Mouse (Mus musculus) erythroblast, embryonic 14.5 days (primary cell): ENCODE results near the gene Car5b. TPM values are rescaled to one million over a fixed set of nuclear protein-coding genes. Genes with fewer than 3 reads are reported as not detected.

Source experiments
- H3K27me3 ChIP-seq: 2 replicates; pipeline ENCODE4 v1.6.1; 2012; ENCODE audit warnings: inconsistent platforms; ENCODE audit not compliant: control insufficient read depth
- H3K36me3 ChIP-seq: 2 replicates; pipeline ENCODE4 v1.6.1; 2012; ENCODE audit warnings: mild to moderate bottlenecking, inconsistent platforms; ENCODE audit not compliant: control insufficient read depth
- H3K4me1 ChIP-seq: 2 replicates; pipeline ENCODE4 v1.6.1; 2012; ENCODE audit warnings: inconsistent platforms; ENCODE audit not compliant: control insufficient read depth
- H3K4me3 ChIP-seq: replicated peaks from 2 replicates; pipeline ENCODE3; 2012; ENCODE audit warnings: moderate library complexity, mild to moderate bottlenecking, inconsistent platforms
- H3K9me3 ChIP-seq: 2 replicates; pipeline ENCODE4 v1.6.1; 2012; ENCODE audit warnings: low read length, inconsistent platforms, mixed read lengths; ENCODE audit not compliant: control insufficient read depth
- GATA1 ChIP-seq: IDR thresholded peaks from 2 replicates; pipeline ENCODE4 v1.6.1; 2012; ENCODE audit warnings: low read length, inconsistent platforms, mixed read lengths
- TAL1 ChIP-seq: IDR thresholded peaks from 3 replicates; pipeline ENCODE4 v1.6.1; 2012; ENCODE audit warnings: low read length, inconsistent platforms, mixed read lengths
- polyA plus RNA-seq: library from polyadenylated mRNA; stranded (reverse); fragments of >175 nt; gene quantifications from 2 replicates; pipeline ENCODE4 v1.2.3, GENCODE M21; 2012

The Car5b gene
- not detected in 2 replicates for polyA plus RNA-seq

DNA sequence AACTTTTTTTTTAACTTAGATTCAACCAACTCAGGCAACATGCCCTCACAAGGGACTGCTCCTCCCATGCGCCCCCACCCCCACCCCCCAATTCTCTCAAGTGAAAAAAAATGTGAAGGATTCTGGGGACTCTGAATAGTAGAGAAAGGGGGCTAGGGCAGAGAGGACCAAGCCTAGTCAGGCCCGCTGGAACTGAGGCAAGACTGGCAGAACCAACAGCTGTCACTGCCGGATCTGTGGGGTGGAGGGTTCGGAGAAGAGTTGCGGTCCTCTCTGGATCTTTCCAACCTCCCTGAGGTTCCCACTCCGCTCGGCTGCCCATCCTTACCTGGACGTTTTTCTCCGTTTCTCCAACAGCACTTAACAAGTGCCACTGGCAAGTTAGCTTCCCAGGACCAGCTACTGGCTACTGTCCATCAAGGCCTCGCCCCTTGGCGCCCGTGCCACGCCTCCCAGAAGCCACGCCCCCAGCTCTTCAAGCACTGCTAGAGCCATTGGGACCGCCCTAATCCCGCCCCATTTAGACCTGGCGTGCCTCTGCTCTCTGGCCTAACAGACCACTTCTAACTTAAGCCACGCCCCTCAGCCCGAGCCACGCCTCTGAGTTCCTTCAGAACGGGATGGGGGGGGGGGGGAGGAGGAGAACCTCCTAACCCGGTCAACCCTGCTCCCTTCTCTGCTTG is at the start of gene Car5b:
TSS of gene Car5b (minus strand) at position 391 of the 683 bp plus-strand sequence.
- no peaks in the 10 kb centered on the region for H3K36me3 ChIP-seq
- no peak for TF ChIP-seq GATA1
- TF ChIP-seq TAL1, result no peak
- H3K4me1 ChIP-seq, result peaks cover 6% of the 10 kb centered on the region
- H3K27me3 ChIP-seq, result no peaks in the 10 kb centered on the region
- H3K9me3 ChIP-seq, result no peaks in the 10 kb centered on the region
- H3K4me3 ChIP-seq, result peak within 1 kb of the TSS; percentile 50

DNA sequence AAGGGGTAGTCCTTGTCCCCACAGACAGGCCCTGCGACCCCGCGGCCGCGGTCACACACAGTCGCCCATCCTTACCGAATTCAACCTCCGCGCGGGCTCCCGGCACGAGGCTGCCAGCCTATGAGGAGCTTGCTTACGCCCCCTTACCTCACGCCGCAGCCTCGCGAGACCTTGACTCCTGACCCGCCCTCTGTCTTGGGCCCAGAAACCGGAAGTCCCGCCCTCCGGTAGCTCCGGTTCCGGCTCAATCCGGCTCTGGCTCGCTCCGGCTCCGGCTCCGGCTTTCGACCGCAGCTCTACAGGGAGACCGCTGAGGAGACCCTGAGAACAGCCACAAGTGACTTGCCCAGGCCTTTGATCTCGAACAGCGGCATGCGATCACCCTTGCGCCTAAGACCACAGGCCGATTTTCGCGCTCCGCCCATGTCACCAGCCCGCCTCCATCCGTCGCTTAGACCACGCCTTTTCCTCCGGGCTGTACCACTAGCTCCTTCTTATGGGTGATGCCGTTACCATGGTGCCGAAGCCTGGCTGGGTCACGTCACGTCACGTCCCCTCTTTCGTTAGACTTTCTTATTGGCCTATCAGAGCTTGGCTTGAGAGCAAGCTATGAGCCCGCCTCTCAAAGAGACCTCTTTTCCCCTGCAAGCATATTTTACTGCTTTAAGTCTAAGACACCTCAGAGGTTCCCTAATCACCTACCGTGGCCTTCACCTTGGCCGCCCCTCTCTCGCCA is 48.4 kb upstream of the Car5b start, which contains the start of gene Siah1b:
TSS of gene Siah1b (minus strand) at position 454 of the 736 bp plus-strand sequence.
- peaks cover 18% of the 10 kb centered on the region for H3K4me1 ChIP-seq
- no peaks in the 10 kb centered on the region for H3K27me3 ChIP-seq
- H3K4me3 ChIP-seq, result peak within 1 kb of the TSS; percentile 86
- peaks cover 7% of the 10 kb centered on the region for H3K9me3 ChIP-seq
- TF ChIP-seq TAL1 (no peak), GATA1 (no peak)
- H3K36me3 ChIP-seq, result peaks cover 37% of the 10 kb centered on the region

GRCm38 (mm10) chrX:164068968-164069367 is 41.2 kb upstream of the Car5b start:
- H3K4me1 ChIP-seq, result peaks cover under 1% of the 10 kb centered on the region
- H3K27me3 ChIP-seq, result no peaks in the 10 kb centered on the region
- no peaks in the 10 kb centered on the region for H3K9me3 ChIP-seq
- H3K36me3 ChIP-seq, result peaks cover 37% of the 10 kb centered on the region
- TF ChIP-seq TAL1 (no peak), GATA1 (no peak)
- H3K4me3 ChIP-seq, result no peak overlapping the region

GRCm38 (mm10) chrX:164066185-164066584 is 38.4 kb upstream of the Car5b start:
- Histone ChIP-seq H3K4me3 (no peak overlapping the region), H3K36me3 (peaks cover 9% of the 10 kb centered on the region), H3K9me3 (no peaks in the 10 kb centered on the region), H3K27me3 (no peaks in the 10 kb centered on the region), H3K4me1 (no peaks in the 10 kb centered on the region)
- no peak for TF ChIP-seq GATA1

- Histone ChIP-seq H3K4me1 (no peaks in the 10 kb centered on the region), H3K4me3 (no peak overlapping the region), H3K27me3 (no peaks in the 10 kb centered on the region), H3K36me3 (no peaks in the 10 kb centered on the region), H3K9me3 (no peaks in the 10 kb centered on the region)
- TF ChIP-seq GATA1 (no peak), TAL1 (no peak)
Measured at GRCm38 (mm10) chrX:164059070-164059469, 31.3 kb upstream of the Car5b start.

- no peaks in the 10 kb centered on the region for H3K36me3 ChIP-seq
- TF ChIP-seq TAL1, result no peak
- no peak for TF ChIP-seq GATA1
- H3K4me3 ChIP-seq, result no peak overlapping the region
Measured at GRCm38 (mm10) chrX:164058523-164058922, 30.7 kb upstream of the Car5b start.

DNA sequence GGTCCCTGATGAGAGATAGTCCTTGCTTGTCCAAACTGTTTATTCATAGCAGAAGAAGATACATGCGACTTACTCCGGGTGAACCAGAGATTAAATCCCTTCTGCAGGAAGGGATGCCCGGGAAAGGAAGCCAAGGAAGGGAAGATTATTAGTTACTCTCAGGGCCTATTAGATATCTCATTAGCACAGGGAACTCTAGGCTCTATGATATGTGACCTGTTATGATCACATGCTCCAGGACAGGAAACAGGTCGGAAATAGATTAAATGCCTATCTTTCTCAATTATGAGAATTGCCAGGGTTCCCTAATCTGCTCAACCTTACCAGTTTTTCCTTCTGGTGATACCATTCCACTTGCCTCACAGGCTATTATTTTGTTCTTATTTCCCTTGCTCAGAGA is 27.9 kb upstream of the Car5b start:
- Histone ChIP-seq H3K36me3 (no peaks in the 10 kb centered on the region), H3K4me1 (no peaks in the 10 kb centered on the region), H3K27me3 (no peaks in the 10 kb centered on the region), H3K9me3 (no peaks in the 10 kb centered on the region), H3K4me3 (no peak overlapping the region)
- TF ChIP-seq TAL1 (no peak), GATA1 (no peak)

More at GRCm38 (mm10) chrX:164058523-164058922, 30.7 kb upstream of the Car5b start:
- Histone ChIP-seq H3K27me3 (no peaks in the 10 kb centered on the region), H3K4me1 (no peaks in the 10 kb centered on the region), H3K9me3 (no peaks in the 10 kb centered on the region)

DNA sequence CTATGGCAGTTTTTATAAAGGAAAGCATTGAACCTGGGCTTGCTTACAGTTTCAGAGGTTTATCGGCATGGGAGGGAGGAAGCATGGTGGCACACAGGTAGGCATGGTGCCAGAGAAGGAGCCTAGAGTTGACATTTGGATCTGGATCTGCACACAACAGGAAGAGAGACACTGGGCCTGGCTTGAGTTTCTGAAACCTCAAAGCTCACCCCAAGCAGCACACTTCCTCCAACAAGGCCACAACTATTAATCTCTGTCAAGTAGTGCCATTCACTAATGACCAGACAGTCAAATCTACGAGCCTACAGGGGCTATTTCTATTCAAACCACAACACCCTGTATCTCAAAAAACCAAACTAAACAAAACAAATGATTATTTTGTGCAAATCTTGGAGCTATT is 18.9 kb upstream of the Car5b start:
- Histone ChIP-seq H3K9me3 (no peaks in the 10 kb centered on the region), H3K4me3 (no peak overlapping the region), H3K4me1 (no peaks in the 10 kb centered on the region), H3K27me3 (no peaks in the 10 kb centered on the region), H3K36me3 (no peaks in the 10 kb centered on the region)
- no peak for TF ChIP-seq TAL1
- no peak for TF ChIP-seq GATA1

DNA sequence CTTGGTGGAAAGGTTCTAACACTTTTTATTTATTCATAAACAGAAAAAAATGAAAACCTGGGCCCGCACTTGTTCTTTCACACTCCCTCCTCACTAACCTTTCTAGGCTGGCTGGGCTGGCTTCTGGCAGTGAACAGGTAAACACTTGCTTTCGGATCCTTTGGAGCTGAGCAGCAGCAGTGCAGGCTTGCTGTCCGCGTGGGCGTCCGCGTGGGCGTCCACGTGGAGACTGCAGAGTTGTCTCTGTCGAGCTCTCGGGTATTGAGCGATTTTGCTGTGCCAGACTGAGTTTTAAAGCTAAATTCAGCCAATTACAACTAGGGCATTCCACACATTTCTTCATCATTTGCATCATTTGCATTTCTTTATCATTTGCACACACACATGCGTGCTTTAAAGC is 14.3 kb upstream of the Car5b start:
- no peaks in the 10 kb centered on the region for H3K9me3 ChIP-seq
- H3K36me3 ChIP-seq, result no peaks in the 10 kb centered on the region
- no peak overlapping the region for H3K4me3 ChIP-seq
- no peaks in the 10 kb centered on the region for H3K27me3 ChIP-seq
- TF ChIP-seq TAL1 (no peak), GATA1 (no peak)
- no peaks in the 10 kb centered on the region for H3K4me1 ChIP-seq
